Mouse (Mus musculus) kidney, adult 2 months (tissue): Measurements from ENCODE around the gene Ass1.

ENCODE experiments used
- CTCF ChIP-seq: fragments of 200-500 bp; conservative IDR thresholded peaks from 2 replicates; pipeline ENCODE4 v1.5.1; 2011; ENCODE audit warnings: low read depth, mild to moderate bottlenecking, control low read depth, low read length, moderate library complexity, mixed read lengths; ENCODE audit not compliant: insufficient read depth, insufficient read length
- POLR2A ChIP-seq: fragments of 200-500 bp; IDR thresholded peaks from one replicate; pipeline ENCODE4 v1.6.1; 2011; ENCODE audit warnings: low read depth, low read length, control low read depth

DNA sequence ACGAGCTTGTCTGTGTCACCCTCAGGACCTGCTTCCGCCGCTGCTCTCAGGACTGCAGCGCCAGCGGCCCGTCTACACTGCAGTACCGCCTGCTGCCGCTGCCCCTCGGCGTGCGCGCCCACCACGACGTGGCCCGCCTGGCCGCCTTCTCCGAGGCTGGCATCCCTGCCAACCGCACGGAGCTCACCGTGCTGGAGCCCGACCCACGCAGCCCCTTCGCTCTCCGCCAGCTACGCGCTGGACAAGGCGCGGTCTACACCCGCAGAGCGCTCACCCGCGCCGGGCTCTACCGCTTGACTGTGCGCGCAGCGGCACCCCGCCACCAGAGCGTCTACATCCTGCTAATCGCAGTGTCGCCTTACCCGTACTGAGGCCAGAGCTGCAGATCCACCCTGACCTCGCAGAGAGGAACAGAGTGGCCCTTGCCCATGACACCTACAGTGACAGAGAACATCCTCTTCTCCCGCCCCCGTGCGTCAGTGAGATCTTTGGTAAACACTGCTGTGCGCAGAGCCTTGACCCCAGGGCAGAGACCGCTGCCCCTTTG, 9.9 kb upstream of the Ass1 start:
- TF ChIP-seq CTCF (no peak; the same call in 1 of the 2 replicates), POLR2A (no peak)
